In the genomic region with DNA sequence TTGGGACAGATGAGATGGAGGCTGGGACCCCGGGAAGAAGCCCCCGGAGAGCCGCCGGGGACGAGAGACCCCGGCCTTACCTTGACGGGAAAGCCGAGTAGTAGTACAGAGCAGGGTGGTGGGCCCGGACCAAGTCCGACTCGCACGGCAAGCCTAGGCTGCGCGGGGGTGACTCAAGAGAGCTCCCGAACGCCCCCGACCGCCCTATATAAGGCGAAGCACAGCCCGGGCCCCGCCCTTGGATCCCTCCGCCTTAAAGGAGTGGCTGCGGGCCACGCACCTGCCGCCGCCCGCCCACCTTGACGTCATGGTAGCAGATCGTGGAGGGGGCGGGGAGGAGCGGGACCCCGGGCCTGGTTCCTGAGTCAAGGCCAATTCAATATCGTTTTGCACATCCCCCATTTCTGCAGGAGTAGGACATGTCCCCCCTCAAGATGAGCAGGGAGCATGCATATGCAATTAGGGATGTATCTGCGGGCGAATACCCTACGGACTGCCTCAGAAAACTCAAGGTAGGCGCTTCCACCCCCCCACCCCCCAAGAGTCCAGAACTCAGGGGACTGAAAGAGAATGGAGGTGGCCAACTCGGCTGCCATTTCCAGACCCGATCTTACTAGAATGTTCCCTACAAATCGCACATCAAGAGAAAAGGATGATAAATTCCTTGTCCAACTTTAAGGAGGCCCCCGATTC, we compare ENCODE assay signal across 8 mouse cellular contexts. TPM values are rescaled to one million over a fixed set of nuclear protein-coding genes. Genes with fewer than 3 reads are reported as not detected.
DNase-seq lines count a peak whose midpoint lies in the region; ATAC-seq and TF ChIP-seq lines count a peak whose summit lies in the region.

A gene (minus strand): TSS at position 185 of the 693 bp plus-strand sequence.

- H3K79me2 ChIP-seq in liver, adult 2 months (ENCODE audit: control insufficient read depth, insufficient read depth, low read length) = peaks cover 8% of the 10 kb centered on the region
- H3K79me2 ChIP-seq in myocyte (ENCODE audit: control insufficient read depth, insufficient read depth) = peaks cover 40% of the 10 kb centered on the region

- H3K4me2 ChIP-seq in heart, embryonic 11.5 days = peak within 1 kb of the TSS; percentile 95
- H3K4me2 ChIP-seq in kidney, embryonic 16.5 days (replicated peaks; ENCODE audit: low read depth, low read length) = peak within 1 kb of the TSS; percentile 72
- H3K4me2 ChIP-seq in myocyte (ENCODE audit: low read depth) = peak within 1 kb of the TSS; percentile 95

- ATAC-seq in erythroblast, adult 5-6 weeks (replicated peaks; ENCODE audit: low FRiP score, poor library complexity, severe bottlenecking) = peak; percentile 85
- peak; percentile 86 for ATAC-seq in heart, embryonic 11.5 days (replicated peaks; ENCODE audit: insufficient number of reproducible peaks, low FRiP score, low TSS enrichment)
- ATAC-seq in kidney, embryonic 16.5 days (ENCODE audit: low FRiP score, low TSS enrichment) = peak; percentile 88

- H3K9ac ChIP-seq in heart, embryonic 11.5 days (ENCODE audit: low read depth, low read length) = peak within 1 kb of the TSS; percentile 100
- H3K9ac ChIP-seq in kidney, embryonic 16.5 days (replicated peaks; ENCODE audit: low read length) = peak within 1 kb of the TSS; percentile 100
- peak within 1 kb of the TSS; percentile 95 for H3K9ac ChIP-seq in liver, adult 2 months (ENCODE audit: low read depth, low read length)

- peak within 1 kb of the TSS; percentile 86 for H3ac ChIP-seq in myocyte (ENCODE audit: control insufficient read depth, insufficient read length)

- peak within 1 kb of the TSS; percentile 100 for H3K4me3 ChIP-seq in heart, embryonic 11.5 days (ENCODE audit: low read depth, low read length)
- H3K4me3 ChIP-seq in kidney, embryonic 16.5 days (ENCODE audit: low read length) = peak within 1 kb of the TSS; percentile 100
- peak within 1 kb of the TSS; percentile 72 for H3K4me3 ChIP-seq in liver, adult 2 months (ENCODE audit: insufficient read depth, low read depth, low read length)
- peak within 1 kb of the TSS; percentile 95 for H3K4me3 ChIP-seq in myocyte

- TF ChIP-seq CTCF in liver, adult 2 months (IDR thresholded peaks at IDR 0.05; ENCODE audit: low read depth, low read length) = no peak

- H3K27ac ChIP-seq in heart, embryonic 11.5 days (ENCODE audit: low read depth, low read length) = peak within 1 kb of the TSS; percentile 99
- peak within 1 kb of the TSS; percentile 98 for H3K27ac ChIP-seq in kidney, embryonic 16.5 days (ENCODE audit: low read length)
- H3K27ac ChIP-seq in liver, adult 2 months (replicated peaks; ENCODE audit: insufficient read depth, low read depth, low read length) = peak within 1 kb of the TSS; percentile 99

- no peaks in the 10 kb centered on the region for H3K9me3 ChIP-seq in heart, embryonic 11.5 days (replicated peaks; ENCODE audit: control insufficient read depth, low read length)
- H3K9me3 ChIP-seq in kidney, embryonic 16.5 days (ENCODE audit: low read length) = no peaks in the 10 kb centered on the region

- H3K4me1 ChIP-seq in heart, embryonic 11.5 days (ENCODE audit: control insufficient read depth, insufficient read depth, low read length) = peaks cover 21% of the 10 kb centered on the region
- peaks cover 43% of the 10 kb centered on the region for H3K4me1 ChIP-seq in kidney, embryonic 16.5 days (ENCODE audit: insufficient read depth, low read length)
- H3K4me1 ChIP-seq in liver, adult 2 months (ENCODE audit: control insufficient read depth, insufficient read depth, low read length) = peaks cover 27% of the 10 kb centered on the region

- peak; percentile 100 for DNase-seq in B cell, adult 2 months
- peak; percentile 99 for DNase-seq in brain, adult 2 months (ENCODE audit: low read depth, low spot score)
- peak; percentile 84 for DNase-seq in liver, adult 2 months (ENCODE audit: extremely low read depth, low read depth, low spot score)
- peak; percentile 99 for DNase-seq in splenic B cell, adult 2 months (ENCODE audit: low read depth, low spot score)

- under 1% methylated on average over 41 of the region's 41 CpGs for WGBS in heart, embryonic 11.5 days (ENCODE audit: insufficient replicate concordance)
- under 1% methylated on average over 41 of the region's 41 CpGs for WGBS in kidney, embryonic 16.5 days
- under 1% methylated on average over 41 of the region's 41 CpGs for WGBS in liver, adult 2 months

- H3K36me3 ChIP-seq in heart, embryonic 11.5 days (ENCODE audit: control insufficient read depth, insufficient read depth, low read length) = peaks cover 33% of the 10 kb centered on the region
- peaks cover 35% of the 10 kb centered on the region for H3K36me3 ChIP-seq in kidney, embryonic 16.5 days (ENCODE audit: insufficient read depth, low read length)
- peaks cover 35% of the 10 kb centered on the region for H3K36me3 ChIP-seq in liver, adult 2 months (ENCODE audit: control insufficient read depth, insufficient read depth, low read length)
- peaks cover 39% of the 10 kb centered on the region for H3K36me3 ChIP-seq in myocyte (ENCODE audit: control insufficient read depth, insufficient read depth)
- H3K36me3 ChIP-seq in splenic B cell, adult 2 months (ENCODE audit: control insufficient read depth, insufficient read depth, low read length, poor library complexity, severe bottlenecking) = peaks cover 22% of the 10 kb centered on the region

- H3K27me3 ChIP-seq in heart, embryonic 11.5 days (ENCODE audit: control insufficient read depth, insufficient read depth, low read length) = no peaks in the 10 kb centered on the region
- no peaks in the 10 kb centered on the region for H3K27me3 ChIP-seq in kidney, embryonic 16.5 days (ENCODE audit: insufficient read depth, low read length)
- no peaks in the 10 kb centered on the region for H3K27me3 ChIP-seq in liver, adult 2 months (ENCODE audit: control insufficient read depth, insufficient read depth, low read length)
- H3K27me3 ChIP-seq in myocyte (ENCODE audit: control insufficient read depth, insufficient read depth, insufficient read length) = no peaks in the 10 kb centered on the region
- no peaks in the 10 kb centered on the region for H3K27me3 ChIP-seq in splenic B cell, adult 2 months (ENCODE audit: control insufficient read depth, insufficient read depth, low read length, poor library complexity, severe bottlenecking)

- peak; percentile 99 for TF ChIP-seq POLR2A in liver, adult 2 months (IDR thresholded peaks at IDR 0.05; ENCODE audit: extremely low read depth, insufficient read depth, low read length)
- TF ChIP-seq POLR2A in myocyte (IDR thresholded peaks at IDR 0.05; ENCODE audit: insufficient read length, low read depth) = peak; percentile 98

TF ChIP-seq in myocyte, 11 proteins besides CTCF, POLR2A, EP300 and RAD21:
- TF ChIP-seq TCF12 (IDR thresholded peaks at IDR 0.05; ENCODE audit: insufficient read depth, poor library complexity, severe bottlenecking) (no peak), POLR2AphosphoS2 (IDR thresholded peaks at IDR 0.05; ENCODE audit: insufficient read length, low read depth) (peak; percentile 98), E2F4 (IDR thresholded peaks at IDR 0.05; ENCODE audit: insufficient read depth) (no peak), MYOG (IDR thresholded peaks at IDR 0.05; ENCODE audit: control insufficient read depth in 1 of 3, insufficient read depth in 1 of 3, insufficient read length in 2 of 3, low read depth in 2 of 3) (peak in 2 of 3 experiments; percentile 86), MAX (IDR thresholded peaks at IDR 0.05; ENCODE audit: low read depth) (no peak), CEBPB (IDR thresholded peaks at IDR 0.05; ENCODE audit: insufficient read depth, poor library complexity, severe bottlenecking) (no peak), TCF3 (IDR thresholded peaks at IDR 0.05; ENCODE audit: insufficient read length, low read depth) (no peak), REST (IDR thresholded peaks at IDR 0.05; ENCODE audit: insufficient read depth, insufficient read length) (peak; percentile 28), MYOD1 (IDR thresholded peaks at IDR 0.05; ENCODE audit: control insufficient read depth in 1 of 3, insufficient read length in 2 of 3, low read depth in 2 of 3) (peak in 2 of 3 experiments; percentile 88 to 90)

RNA-seq across cellular contexts. Expression of the gene that starts here (rescaled TPM):
- total RNA-seq in erythroblast, adult 5-6 weeks (2015; ENCODE audit: low replicate concordance) = 192 and 222 TPM in 2 replicates
- 246 and 293 TPM in 2 replicates for total RNA-seq in erythroblast, adult 5-6 weeks (2017; ENCODE audit: low replicate concordance)
- 1,458 and 1,495 TPM in 2 replicates for polyA plus RNA-seq in heart, embryonic 11.5 days (2014; fragmentation: Nextera tagmentation; extraction: Ambion mirVana)
- polyA plus RNA-seq in kidney, embryonic 16.5 days (2015; fragmentation: Nextera tagmentation; extraction: Ambion mirVana) = 1,922 and 2,030 TPM in 2 replicates
- total RNA-seq in liver, adult 2 months (2014; rRNA removed) = 248 and 362 TPM in 2 replicates
- polyA plus RNA-seq in liver, adult 2 months (2012; rRNA removed) = 226 and 272 TPM in 2 replicates
- 1,606 TPM for polyA plus RNA-seq in myocyte (2012; fragmentation: generic; extraction: Trizol)

Comparison
In these comparisons a context has a peak if more than half of its experiments do, and no peak if none do; other contexts are left out.
1. Peak in every context shown above with its lines: DNase-seq, ATAC-seq, H3K4me3 ChIP-seq and H3K27ac ChIP-seq.